Mouse (Mus musculus) neural tube, embryonic 12.5 days (tissue): ENCODE data around the gene Med29. TPM values are rescaled to one million over a fixed set of nuclear protein-coding genes. Genes with fewer than 3 reads are reported as not detected.
A peak's percentile ranks its signal among the peaks of the same experiment; 100 is the strongest.

Experiments
- ATAC-seq: fragments of 200-750 bp; cut with Nextera tagmentation; 2 replicates; pipeline ENCODE4 v1.8.0; 2017; ENCODE audit warnings: low read depth, mild to moderate bottlenecking, moderate TSS enrichment, moderate library complexity; ENCODE audit not compliant: low FRiP score
- H3K27ac ChIP-seq: fragments of 300-500 bp; sonication (generic); 2 replicates; pipeline ENCODE4 v1.5.1; 2016
- H3K27me3 ChIP-seq: fragments of 300-500 bp; sonication (generic); replicated peaks from 2 replicates; pipeline ENCODE4 v1.6.1; 2016; ENCODE audit warnings: mild to moderate bottlenecking
- H3K36me3 ChIP-seq: fragments of 300-500 bp; sonication (generic); 2 replicates; pipeline ENCODE4 v1.6.1; 2016; ENCODE audit warnings: mild to moderate bottlenecking
- H3K4me1 ChIP-seq: fragments of 300-500 bp; sonication (generic); 2 replicates; pipeline ENCODE4 v1.6.1; 2016
- H3K4me2 ChIP-seq: fragments of 300-500 bp; sonication (generic); replicated peaks from 2 replicates; pipeline ENCODE4 v1.6.1; 2016; ENCODE audit warnings: mild to moderate bottlenecking
- H3K4me3 ChIP-seq: fragments of 300-500 bp; sonication (generic); 2 replicates; pipeline ENCODE4 v1.5.1; 2016
- H3K9ac ChIP-seq: fragments of 300-500 bp; sonication (generic); 2 replicates; pipeline ENCODE4 v1.6.1; 2016; ENCODE audit warnings: mild to moderate bottlenecking
- H3K9me3 ChIP-seq: fragments of 300-500 bp; sonication (generic); 2 replicates; pipeline ENCODE4 v1.6.1; 2016; ENCODE audit warnings: mild to moderate bottlenecking
- WGBS: fragments of 180-500 bp; shearing (Covaris S2); methylation state at CpG from one replicate; pipeline ENCODE4 v1.1.7; 2016; 5-methylcytosine and 5-hydroxymethylcytosine counted together
- polyA plus RNA-seq: library from polyadenylated mRNA; unstranded; fragments of >200 nt; fragmentation: Nextera tagmentation; extraction: Ambion mirVana; gene quantifications from 2 replicates; pipeline ENCODE4 v1.2.1, GENCODE M21; 2016

Gene Med29
- 42.9 and 43.9 TPM in 2 replicates for polyA plus RNA-seq

DNA sequence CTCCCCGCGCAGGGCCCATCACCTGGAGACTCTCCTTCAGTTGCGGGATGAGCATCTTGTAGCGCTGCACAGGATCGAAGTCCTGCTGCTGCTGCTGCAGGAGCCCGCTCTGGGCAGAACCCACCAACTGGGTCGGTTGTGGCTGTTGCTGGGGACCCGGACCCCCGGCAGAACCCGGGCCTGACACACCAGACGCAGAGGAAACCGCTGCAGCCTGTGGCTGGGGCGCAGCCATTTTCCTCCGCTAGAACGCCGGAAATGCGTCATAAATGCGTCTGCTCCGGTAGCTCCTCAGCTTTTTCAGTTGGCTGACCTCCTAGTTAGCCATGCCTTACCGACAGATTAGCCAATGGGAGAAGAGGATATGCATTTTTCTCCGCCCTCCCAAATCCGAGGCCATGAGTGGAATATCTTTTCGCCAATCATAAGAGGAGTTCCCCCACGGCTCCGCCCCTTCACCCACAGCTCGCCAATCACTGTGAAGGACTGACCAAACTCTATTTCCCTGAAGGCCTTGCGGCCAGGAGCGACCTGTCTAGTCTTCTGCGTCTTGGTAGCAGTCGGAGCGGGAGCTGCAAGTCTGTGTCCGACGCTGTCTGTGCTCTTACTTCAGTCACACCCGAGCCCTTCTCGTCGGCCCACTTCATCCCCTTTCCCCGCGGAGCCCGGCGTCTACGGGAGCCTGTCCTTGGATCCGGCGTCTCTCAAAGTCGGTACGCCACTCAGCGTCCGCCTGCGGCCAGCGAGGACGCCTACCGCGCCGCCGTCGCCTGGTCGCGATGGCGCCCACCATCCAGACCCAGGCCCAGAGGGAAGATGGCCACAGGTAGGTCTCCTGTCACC lies at the start of gene Med29, which contains the start of gene Paf1:
Med29 (minus strand) TSS at position 280 of the 843 bp plus-strand sequence.
Paf1 (plus strand) TSS at position 523 of the 843 bp plus-strand sequence.
- H3K27me3 ChIP-seq = no peaks in the 10 kb centered on the region
- peak within 1 kb of the TSS; percentile 96 for H3K4me2 ChIP-seq
- ATAC-seq = peak; percentile 98
- H3K4me1 ChIP-seq = peaks cover 24% of the 10 kb centered on the region
- no peaks in the 10 kb centered on the region for H3K9me3 ChIP-seq
- peak within 1 kb of the TSS; percentile 84 for H3K4me3 ChIP-seq
- H3K36me3 ChIP-seq = peaks cover 56% of the 10 kb centered on the region
- peak within 1 kb of the TSS; percentile 21; the same call in 1 of the 2 replicates for H3K27ac ChIP-seq
- WGBS = under 1% methylated on average over 58 of the region's 58 CpGs
- peak within 1 kb of the TSS; percentile 88 for H3K9ac ChIP-seq

GRCm38 (mm10) chr7:28441776-28442485 lies 49.4 kb upstream of the Med29 start:
- H3K4me1 ChIP-seq = 0 out of 2 replicates have a peak, but pooled peaks cover 4% of the 10 kb centered on the region

DNA sequence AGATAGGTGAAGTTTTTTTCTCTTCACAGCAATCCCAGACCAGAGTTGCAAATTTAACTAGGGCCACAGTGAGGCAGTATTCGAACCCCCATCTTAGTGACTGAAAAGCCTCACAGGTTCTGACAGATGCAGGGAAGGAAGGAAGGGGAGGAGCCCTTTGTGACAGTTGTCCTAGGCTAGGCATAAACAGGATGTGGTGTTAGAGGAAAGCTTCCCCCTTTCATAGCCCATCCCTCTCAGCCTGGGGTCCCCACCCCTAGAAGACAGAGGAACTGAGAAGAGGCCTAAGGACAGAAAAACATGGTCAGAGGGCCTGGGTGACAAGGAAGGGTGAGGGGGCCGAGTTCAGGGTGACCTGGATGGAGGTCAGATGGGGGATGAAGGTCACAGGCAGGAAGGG lies 48.2 kb upstream of the Med29 start:
- 51% methylated on average over 2 of the region's 2 CpGs for WGBS

More at GRCm38 (mm10) chr7:28441776-28442485, 49.4 kb upstream of the Med29 start:
- H3K27me3 ChIP-seq = peaks cover 4% of the 10 kb centered on the region; the same call in 1 of the 2 replicates
- WGBS = 88% methylated on average over 14 of the region's 14 CpGs
- no peak overlapping the region for H3K4me3 ChIP-seq
- ATAC-seq = no peak
- no peaks in the 10 kb centered on the region for H3K9me3 ChIP-seq
- no peak overlapping the region for H3K9ac ChIP-seq
- no peak overlapping the region for H3K27ac ChIP-seq
- no peak overlapping the region for H3K4me2 ChIP-seq
- no peaks in the 10 kb centered on the region for H3K36me3 ChIP-seq

DNA sequence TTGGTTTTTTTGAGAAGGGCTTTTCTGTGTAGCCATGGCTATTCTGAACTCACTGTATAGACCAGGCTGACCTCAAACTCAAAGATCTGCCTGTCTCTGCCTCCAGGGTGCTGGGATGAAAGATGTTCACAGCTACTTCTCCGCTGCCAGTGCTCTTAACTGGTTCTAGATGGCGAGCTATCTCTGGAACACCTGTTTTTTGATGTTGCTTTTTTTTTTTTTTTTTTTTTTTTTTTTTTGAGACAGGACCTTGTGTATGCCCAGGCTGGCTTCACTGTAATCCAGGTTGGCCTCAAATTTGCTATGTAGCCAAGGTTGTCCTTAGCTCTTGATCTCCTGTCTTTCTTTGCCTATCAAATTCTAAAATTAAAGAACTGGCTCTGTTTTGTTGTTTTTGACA lies 46.3 kb upstream of the Med29 start:
- H3K27ac ChIP-seq = no peak overlapping the region
- no peak overlapping the region for H3K4me2 ChIP-seq
- no peak overlapping the region for H3K4me3 ChIP-seq
- H3K4me1 ChIP-seq = peaks cover 22% of the 10 kb centered on the region
- ATAC-seq = no peak
- H3K27me3 ChIP-seq = no peaks in the 10 kb centered on the region
- H3K9me3 ChIP-seq = no peaks in the 10 kb centered on the region
- H3K9ac ChIP-seq = no peak overlapping the region
- WGBS = 85% methylated on average over 2 of the region's 2 CpGs
- H3K36me3 ChIP-seq = no peaks in the 10 kb centered on the region

More for the DNA sequence above, 48.2 kb upstream of the Med29 start:
- Histone ChIP-seq H3K9ac (no peak overlapping the region), H3K27me3 (peaks cover 2% of the 10 kb centered on the region; the same call in 1 of the 2 replicates), H3K4me3 (no peak overlapping the region), H3K36me3 (no peaks in the 10 kb centered on the region), H3K4me1 (0 out of 2 replicates have a peak, but pooled peaks cover 4% of the 10 kb centered on the region), H3K9me3 (no peaks in the 10 kb centered on the region), H3K4me2 (no peak overlapping the region), H3K27ac (no peak overlapping the region)
- no peak for ATAC-seq

DNA sequence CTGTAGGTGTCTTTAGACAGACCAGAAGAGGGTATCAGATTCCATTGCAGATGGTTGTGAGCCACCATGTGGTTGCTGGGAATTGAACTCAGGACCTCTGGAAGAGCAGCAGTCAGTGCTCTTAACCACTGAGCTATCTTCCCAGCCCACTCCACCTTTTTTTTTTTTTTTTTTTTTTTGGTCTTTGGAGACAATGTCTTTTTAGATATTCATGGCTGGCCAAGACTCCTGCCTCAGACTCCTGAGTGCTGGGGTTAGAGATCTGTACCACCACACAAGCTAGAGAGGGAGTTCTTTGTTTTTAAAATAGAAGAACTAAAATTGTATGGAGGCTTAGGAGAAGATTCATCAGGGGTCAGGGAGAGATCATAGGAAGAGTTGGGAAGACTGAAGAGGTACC lies 45.5 kb upstream of the Med29 start:
- Histone ChIP-seq H3K9ac (no peak overlapping the region), H3K9me3 (no peaks in the 10 kb centered on the region), H3K4me3 (no peak overlapping the region), H3K4me1 (peaks cover 23% of the 10 kb centered on the region), H3K4me2 (no peak overlapping the region), H3K36me3 (peaks cover 5% of the 10 kb centered on the region; the same call in 1 of the 2 replicates), H3K27ac (no peak overlapping the region), H3K27me3 (no peaks in the 10 kb centered on the region)
- ATAC-seq = no peak

DNA sequence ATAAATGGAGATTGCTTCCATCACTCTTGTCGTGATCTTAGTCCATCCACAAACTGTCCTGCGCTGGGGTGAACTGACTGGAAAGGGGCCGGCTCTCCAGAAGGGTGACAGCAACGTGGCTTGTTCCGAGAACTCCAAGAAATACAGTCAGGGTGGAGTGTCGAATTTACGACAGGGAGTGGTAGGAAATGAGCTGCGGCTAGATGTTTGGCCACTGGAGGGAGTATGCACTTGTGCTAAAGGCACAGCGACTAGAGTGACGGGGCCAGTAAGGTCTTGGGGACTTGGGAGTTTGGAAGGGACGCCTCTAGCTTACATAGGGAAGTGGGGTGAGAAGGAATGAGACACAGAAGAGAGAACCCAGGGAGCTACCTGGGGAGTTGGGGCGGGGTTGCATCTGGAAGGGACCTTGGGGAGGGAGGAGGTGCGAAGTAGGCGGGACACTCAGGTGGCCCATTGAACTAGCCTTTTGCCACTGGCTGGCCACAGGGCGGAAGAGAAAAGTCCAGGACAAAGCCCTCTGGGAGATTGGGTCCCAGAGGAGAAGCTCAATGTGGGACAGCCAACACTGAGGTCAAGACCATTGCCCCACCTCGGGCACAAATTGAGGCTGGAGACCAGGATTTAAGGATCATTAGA lies 44.5 kb upstream of the Med29 start, which contains the start of gene Gmfg:
Gmfg (plus strand) TSS at position 516 of the 639 bp plus-strand sequence.
- Histone ChIP-seq H3K4me3 (peak within 1 kb of the TSS; percentile 84), H3K27ac (0 out of 2 replicates have a peak within 1 kb of the TSS, but pooled peaks have one; percentile 2), H3K9ac (peak within 1 kb of the TSS; percentile 53), H3K4me2 (peak within 1 kb of the TSS; percentile 71), H3K9me3 (no peaks in the 10 kb centered on the region), H3K4me1 (peaks cover 23% of the 10 kb centered on the region), H3K36me3 (peaks cover 6% of the 10 kb centered on the region; the same call in 1 of the 2 replicates), H3K27me3 (no peaks in the 10 kb centered on the region)
- 2% methylated on average over 16 of the region's 16 CpGs for WGBS
- peak; percentile 48 for ATAC-seq

GRCm38 (mm10) chr7:28436271-28436904 lies 43.9 kb upstream of the Med29 start:
- peak overlapping the region; percentile 84 for H3K4me3 ChIP-seq
- H3K9ac ChIP-seq = peak overlapping the region; percentile 95
- H3K4me1 ChIP-seq = peaks cover 23% of the 10 kb centered on the region
- H3K36me3 ChIP-seq = peaks cover 7% of the 10 kb centered on the region
- no peaks in the 10 kb centered on the region for H3K9me3 ChIP-seq
- no peaks in the 10 kb centered on the region for H3K27me3 ChIP-seq
- WGBS = under 1% methylated on average over 64 of the region's 64 CpGs
- ATAC-seq = peak; percentile 99
- peak overlapping the region; percentile 71 for H3K4me2 ChIP-seq
- 0 out of 2 replicates have a peak overlapping the region, but pooled peaks have one; percentile 2 for H3K27ac ChIP-seq

DNA sequence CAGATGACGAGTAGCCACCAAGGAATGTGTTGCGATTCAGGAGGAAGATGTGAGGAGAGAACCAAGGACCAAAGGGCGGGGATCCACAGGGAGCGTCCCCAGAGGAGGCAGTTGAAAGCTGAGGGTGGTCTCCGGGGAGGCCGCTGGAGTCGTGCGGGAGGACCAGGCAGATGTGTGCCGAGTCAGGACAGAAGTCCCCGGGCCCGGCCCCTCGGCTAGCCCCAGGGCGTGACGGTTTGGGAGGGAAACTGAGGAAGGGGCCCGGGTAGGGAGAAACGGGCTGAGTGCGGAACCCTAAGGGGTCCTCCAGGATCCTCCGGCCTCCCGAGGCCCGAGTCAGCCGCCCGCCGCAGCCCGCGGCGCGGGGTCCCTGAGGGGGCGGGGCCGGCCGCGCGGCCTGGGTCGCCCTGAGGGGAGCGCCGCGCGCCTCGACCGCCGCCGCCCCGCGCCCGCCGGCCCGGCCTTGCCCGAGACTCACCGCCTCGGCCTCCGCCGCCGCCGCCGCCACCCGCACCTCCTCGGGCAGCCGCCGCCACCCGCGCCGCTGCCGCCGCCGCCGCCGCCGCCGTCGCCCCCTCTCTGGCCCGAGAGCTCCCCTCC lies 43.3 kb upstream of the Med29 start:
- under 1% methylated on average over 39 of the region's 70 CpGs for WGBS
- Histone ChIP-seq H3K27ac (no peak overlapping the region), H3K9me3 (no peaks in the 10 kb centered on the region), H3K4me3 (peak overlapping the region; percentile 84), H3K4me1 (peaks cover 23% of the 10 kb centered on the region), H3K4me2 (peak overlapping the region; percentile 70), H3K9ac (peak overlapping the region; percentile 95), H3K36me3 (peaks cover 7% of the 10 kb centered on the region), H3K27me3 (no peaks in the 10 kb centered on the region)
- peak; percentile 48 for ATAC-seq

GRCm38 (mm10) chr7:28432252-28432651 lies 39.7 kb upstream of the Med29 start:
- Histone ChIP-seq H3K36me3 (peaks cover 7% of the 10 kb centered on the region), H3K27ac (no peak overlapping the region), H3K4me1 (peaks cover 21% of the 10 kb centered on the region), H3K27me3 (no peaks in the 10 kb centered on the region), H3K4me2 (no peak overlapping the region), H3K9me3 (no peaks in the 10 kb centered on the region), H3K4me3 (no peak overlapping the region), H3K9ac (no peak overlapping the region)
- WGBS = 96% methylated on average over 2 of the region's 2 CpGs
- no peak for ATAC-seq

- Histone ChIP-seq H3K9me3 (no peaks in the 10 kb centered on the region), H3K9ac (no peak overlapping the region), H3K4me1 (peaks cover 17% of the 10 kb centered on the region), H3K4me2 (no peak overlapping the region), H3K36me3 (peaks cover 7% of the 10 kb centered on the region), H3K4me3 (no peak overlapping the region), H3K27me3 (no peaks in the 10 kb centered on the region), H3K27ac (no peak overlapping the region)
- 86% methylated on average over 1 of the region's 1 CpGs for WGBS
- no peak for ATAC-seq
Measured at GRCm38 (mm10) chr7:28430512-28430911, 38.0 kb upstream of the Med29 start.

GRCm38 (mm10) chr7:28427738-28428137 lies 35.2 kb upstream of the Med29 start:
- peaks cover 12% of the 10 kb centered on the region for H3K36me3 ChIP-seq
- no peaks in the 10 kb centered on the region for H3K9me3 ChIP-seq
- H3K4me1 ChIP-seq = no peaks in the 10 kb centered on the region; the same call in 1 of the 2 replicates
- H3K4me3 ChIP-seq = no peak overlapping the region
- no peak for ATAC-seq
- no peak overlapping the region for H3K9ac ChIP-seq
- H3K27ac ChIP-seq = no peak overlapping the region
- H3K27me3 ChIP-seq = no peaks in the 10 kb centered on the region
- H3K4me2 ChIP-seq = no peak overlapping the region
